Mouse (Mus musculus) neural tube, embryonic 10.5 days (tissue): ENCODE measurements around the gene Lrrc31.
"Not testable (repeated sequence)": the region's sequence is repeated elsewhere in the genome, so short reads cannot be mapped to it uniquely, and the experiment has no call there.

ENCODE experiments used
- DNase-seq: peaks from one replicate; pipeline ENCODE4 v3.0.0-alpha.2; 2017; ENCODE audit warnings: low spot score; ENCODE audit errors: extremely low spot score

Lrrc31 gene

DNA sequence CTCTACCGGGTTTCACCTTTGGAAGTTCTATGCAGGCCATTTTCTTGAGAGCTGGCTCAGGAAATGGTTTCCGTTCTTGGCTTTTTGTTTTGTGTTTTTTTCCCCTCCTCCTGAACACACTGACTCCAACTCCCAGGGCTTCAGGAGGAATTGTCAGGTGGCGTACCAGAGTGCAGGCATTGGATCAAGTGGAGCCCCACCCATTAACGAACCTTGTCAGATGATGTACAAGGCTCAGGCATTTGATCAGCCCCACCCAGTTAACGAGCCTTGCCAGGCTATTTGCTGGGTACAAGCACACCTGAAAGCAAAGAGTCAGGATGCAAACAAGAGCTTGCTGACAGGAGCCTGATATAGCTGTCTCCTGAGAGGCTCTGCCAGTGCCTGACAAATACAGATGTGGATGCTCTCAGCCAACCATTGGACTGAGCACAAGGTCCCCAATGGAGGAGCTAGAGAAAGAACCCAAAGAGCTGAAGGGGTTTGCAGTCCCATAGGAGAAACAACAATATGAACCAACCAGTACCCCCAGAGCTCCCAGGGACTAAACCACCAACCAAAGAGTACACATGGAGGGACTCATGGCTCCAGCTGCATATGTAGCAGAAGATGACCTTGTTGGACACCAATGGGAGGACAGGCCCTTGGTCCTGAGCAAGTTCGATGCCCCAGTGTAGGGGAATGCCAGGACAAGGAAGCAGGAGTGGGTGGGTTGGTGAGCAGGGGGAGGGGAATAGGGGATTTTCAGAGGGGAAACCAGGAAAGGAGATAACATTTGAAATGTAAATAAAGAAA lies at the start of gene Lrrc31:
Gene Lrrc31, minus strand, starts transcription at position 133 of the 795 bp plus-strand sequence.
- not testable (repeated sequence) for DNase-seq

DNA sequence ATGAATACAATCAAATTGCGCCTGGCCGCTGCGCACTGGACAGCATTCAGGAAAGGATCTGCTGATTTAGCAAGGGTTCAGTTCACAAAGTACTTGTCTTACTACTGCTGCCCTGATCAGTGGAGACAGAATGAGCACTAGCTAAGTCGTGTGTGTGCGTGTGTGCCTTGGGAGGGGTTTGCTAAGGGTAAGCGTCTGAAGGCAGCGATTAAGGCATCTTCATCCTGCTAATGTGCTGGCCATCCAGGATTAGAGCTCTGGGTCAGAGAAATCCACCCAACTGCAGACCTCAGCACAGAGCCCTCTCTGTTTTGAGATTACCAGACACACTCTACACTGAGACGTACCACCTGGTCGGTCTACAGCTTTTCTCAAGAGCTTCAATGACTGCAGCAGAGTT lies 48.7 kb upstream of the Lrrc31 start:
- no peak for DNase-seq

DNA sequence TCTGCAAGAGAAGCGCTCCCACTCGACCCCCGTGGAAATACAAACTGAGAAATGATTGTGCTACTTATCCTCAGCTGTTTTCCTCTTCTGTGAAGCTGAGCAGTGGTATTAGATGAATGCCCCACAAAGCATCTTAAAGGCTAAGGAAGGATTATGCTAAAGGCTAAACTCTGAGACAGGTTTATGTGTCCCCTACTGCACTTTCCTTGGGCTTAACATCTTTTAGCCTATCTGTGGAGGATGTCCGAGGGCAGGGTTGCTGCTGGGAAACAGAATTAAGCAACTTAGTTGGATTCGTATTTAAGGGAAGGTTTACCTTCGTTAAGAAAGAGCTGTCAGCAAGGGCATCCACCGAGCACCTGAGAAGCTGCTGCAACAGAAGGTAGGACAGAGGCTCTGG lies 46.4 kb upstream of the Lrrc31 start, which contains the start of gene Samd7:
Gene Samd7, plus strand, starts transcription at position 288 of the 400 bp plus-strand sequence.
- no peak for DNase-seq

DNA sequence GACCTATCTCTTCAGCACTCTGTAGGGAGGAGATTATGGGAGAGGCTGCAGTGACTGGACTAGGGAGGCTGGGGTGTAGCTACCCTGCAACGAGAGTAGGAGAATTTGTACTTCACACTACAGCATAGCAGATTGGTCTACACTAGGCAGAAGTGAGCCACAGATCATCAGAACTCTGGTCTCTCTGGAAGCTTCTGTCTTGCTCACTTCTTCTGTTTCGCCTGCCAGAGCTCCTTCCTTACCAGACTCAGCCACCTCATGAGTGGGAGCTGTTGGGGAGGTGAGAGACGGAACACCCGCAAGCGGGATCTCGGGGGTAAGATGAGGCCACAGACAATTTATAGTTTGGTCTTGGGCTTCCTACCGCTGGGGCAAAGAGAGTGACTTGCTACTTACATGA lies 43.2 kb upstream of the Lrrc31 start:
- no peak for DNase-seq

GRCm38 (mm10) chr3:30741306-30741705 lies 41.7 kb upstream of the Lrrc31 start:
- no peak for DNase-seq

GRCm38 (mm10) chr3:30736809-30737208 lies 37.2 kb upstream of the Lrrc31 start:
- DNase-seq, result no peak

DNA sequence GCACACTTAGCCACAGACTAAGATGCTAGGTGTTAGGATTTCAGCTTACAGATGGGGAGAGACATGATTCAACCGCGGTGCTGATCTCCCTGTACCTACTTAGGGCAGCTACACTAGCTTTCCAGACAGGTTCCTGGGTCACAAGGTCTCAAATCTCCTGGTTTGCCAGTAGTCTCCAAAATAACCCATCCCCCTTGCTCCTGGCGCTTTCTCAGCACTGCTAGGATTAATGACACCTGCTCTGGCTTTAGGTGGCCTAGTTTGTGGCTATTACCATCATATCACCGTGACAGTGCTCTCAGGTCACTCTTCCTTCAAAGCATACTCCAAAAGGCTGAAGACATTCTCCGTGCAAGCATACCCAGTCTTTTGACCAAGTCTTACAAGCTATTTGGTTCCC lies 29.4 kb upstream of the Lrrc31 start:
- no peak for DNase-seq

DNA sequence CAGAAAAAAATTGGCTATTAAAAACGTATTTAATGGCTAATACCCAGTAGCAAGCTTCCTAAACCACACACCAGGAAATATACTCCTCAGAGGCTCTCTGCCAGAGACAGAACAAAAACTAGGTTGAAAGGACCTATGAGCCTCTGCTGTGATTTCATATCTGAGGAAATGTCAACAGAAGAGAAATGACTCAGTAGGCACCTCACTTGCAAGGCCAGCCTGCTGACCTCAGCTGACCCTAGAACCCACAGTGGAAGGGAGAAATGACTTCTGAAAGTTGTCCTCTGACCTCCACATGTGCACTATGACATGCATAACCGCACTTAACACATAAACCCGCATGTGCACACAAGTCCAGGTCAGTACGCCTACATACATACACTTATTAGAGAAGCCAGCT lies 27.6 kb upstream of the Lrrc31 start:
- DNase-seq, result no peak

DNA sequence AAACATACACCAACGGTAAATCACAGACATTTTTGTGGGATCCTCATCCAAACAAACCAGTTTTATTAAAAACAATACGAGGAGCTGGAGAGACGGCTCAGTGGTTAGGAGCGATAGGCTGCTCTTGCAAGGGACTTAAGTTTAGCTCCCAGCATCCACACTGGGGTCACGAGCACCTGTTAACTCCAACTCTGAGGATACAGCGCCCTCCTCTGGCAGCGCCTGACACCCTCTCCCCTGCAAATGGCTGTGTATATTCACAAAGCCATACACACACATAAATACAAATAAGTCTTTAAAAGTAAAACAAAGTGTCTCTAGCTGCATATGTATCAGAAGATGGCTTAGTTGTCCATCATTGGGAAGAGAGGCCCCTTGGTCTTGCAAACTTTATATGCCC lies 25.9 kb upstream of the Lrrc31 start:
- no peak for DNase-seq

GRCm38 (mm10) chr3:30724848-30725465 lies 25.3 kb upstream of the Lrrc31 start:
- DNase-seq, result no peak

DNA sequence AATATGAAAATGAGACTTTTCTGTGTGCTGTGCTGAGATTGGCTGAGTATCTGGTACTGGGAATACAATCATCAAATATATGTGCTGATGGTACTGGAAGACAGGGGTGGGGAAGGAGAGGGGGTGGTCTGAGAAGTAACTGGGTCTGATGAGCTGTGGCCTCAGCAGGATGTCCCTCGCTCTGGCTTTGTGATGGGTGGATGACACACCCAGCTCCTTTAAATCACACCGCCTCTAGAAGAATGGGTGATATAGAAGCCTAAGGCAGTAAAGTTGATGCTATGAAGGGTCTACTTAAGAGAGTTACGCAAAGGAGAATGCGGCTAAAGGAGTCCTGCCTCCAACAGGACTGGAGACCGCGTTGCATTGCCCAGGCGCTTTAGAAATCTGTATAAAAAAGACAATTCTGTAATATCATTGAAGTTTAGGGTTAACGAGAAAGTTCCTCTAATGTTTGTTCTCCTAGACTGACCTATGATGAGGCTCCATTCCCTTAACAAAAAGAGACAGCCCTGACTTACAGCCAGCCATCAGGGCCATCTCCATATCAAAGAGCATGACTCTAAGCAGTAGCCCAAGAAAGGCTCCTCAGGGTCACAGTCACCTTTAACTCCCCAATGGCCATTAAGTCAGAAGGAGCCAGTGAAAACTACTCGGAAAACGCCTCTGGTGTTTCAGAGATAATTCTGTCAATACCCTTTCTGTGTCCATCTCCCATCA lies 24.6 kb upstream of the Lrrc31 start:
- no peak for DNase-seq

DNA sequence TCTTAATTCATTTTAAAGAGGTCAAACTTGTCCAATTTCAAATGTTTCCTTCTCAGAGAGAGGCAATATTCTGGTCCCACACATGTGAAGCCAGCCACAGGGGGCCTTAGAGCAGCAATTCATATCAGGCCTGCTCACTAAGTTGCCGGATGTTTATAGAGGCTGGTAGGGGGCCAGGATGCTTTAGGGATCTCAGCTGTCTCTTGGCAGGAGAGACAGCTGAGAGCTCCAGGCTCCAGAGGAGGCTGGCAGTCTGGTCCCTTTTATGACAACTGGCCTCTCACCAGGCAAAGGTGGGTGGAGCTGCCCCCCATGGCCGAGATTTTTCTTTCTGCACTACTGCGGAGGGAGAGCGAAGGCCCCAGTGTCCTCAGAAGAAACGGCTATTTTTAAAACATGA lies 23.5 kb upstream of the Lrrc31 start:
- no peak for DNase-seq

- DNase-seq, result no peak
Measured at GRCm38 (mm10) chr3:30722461-30722860, 22.8 kb upstream of the Lrrc31 start.

DNA sequence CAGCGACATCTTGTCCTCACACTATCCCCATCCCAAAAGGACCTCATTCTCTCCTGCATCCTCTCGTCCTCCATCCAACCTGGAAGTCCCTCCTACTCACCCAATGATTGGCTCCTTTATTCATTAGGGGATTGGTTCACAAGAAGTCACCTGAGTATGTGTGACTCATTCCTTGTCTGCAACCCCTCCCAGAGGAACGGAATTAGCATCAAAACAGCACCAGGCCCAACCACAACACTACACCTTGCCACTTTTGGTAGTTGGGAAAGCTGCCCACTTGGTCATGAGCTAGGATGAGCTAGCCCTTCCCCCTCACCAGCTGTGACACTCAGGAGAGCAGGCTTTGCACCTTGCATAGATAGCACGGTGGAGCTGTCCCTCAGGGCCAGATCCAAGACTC lies 22.4 kb upstream of the Lrrc31 start:
- no peak for DNase-seq

GRCm38 (mm10) chr3:30718649-30719048 lies 19.0 kb upstream of the Lrrc31 start:
- DNase-seq, result no peak

GRCm38 (mm10) chr3:30713334-30713733 lies 13.7 kb upstream of the Lrrc31 start:
- no peak for DNase-seq

GRCm38 (mm10) chr3:30710191-30710590 lies 10.5 kb upstream of the Lrrc31 start:
- DNase-seq, result no peak

- no peak for DNase-seq
Measured at GRCm38 (mm10) chr3:30706614-30707276, 7.1 kb upstream of the Lrrc31 start.

DNA sequence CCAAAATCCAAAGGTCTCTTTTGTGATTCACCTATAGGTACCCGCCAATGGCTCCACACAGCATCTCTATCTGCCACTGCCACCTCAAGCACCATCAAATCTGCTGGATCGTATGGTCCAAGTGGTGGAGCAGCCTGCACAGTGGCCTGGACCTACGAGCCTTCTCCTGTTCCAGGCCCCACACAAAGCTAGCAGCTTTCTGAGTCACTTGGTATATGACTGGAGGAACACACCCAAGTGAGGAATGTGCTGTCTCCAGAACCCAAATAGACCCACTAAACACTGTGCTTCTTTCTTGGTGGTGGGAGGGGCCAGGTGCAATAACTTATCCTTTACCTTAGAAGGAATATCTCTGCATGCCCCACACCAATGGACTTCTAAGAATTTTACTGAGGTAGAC lies 6.3 kb upstream of the Lrrc31 start:
- no peak for DNase-seq

DNA sequence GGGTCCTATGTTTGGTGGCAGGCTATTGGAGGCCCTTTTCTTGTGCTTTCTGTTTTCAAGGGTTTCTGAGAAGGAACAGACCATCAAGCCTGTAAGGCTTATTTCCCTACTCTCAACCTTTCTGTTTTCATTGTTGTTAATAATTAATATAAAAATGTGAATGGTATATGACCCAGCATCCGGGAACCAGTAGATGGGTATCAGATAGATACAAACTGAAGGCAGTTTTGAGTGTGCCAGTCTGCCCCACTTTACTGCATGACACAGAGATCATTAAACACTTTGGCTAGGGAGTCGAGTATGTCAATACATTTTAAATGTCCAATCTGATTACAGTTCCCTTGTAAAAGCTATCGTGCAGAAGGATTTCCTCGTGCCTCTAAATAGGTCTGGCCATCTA lies 1.8 kb downstream of the Lrrc31 start:
- no peak for DNase-seq

DNA sequence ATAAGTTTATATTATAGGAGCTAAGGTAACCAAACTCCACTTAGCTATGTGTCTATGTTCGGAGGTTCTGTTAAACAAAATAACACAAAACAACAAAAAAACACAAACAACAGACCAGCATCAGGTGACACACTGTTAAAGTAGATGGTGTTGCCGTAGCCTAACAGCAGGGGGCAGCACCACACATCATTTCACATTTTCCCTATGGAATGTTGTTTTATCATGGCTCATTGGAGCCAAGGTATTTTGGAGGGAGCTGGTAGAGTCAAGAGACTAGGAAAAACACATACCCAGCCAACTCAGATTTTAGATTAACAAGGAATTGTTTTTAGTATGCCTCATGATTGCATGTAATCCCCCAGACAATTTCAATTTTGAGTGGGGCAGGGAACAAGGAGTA lies 3.3 kb downstream of the Lrrc31 start:
- peak; percentile 73 for DNase-seq

- no peak for DNase-seq
Measured at GRCm38 (mm10) chr3:30695661-30696060, 4.0 kb downstream of the Lrrc31 start.
